Comparison of ENCODE assay signal across 9 mouse cellular contexts in the genomic region with DNA sequence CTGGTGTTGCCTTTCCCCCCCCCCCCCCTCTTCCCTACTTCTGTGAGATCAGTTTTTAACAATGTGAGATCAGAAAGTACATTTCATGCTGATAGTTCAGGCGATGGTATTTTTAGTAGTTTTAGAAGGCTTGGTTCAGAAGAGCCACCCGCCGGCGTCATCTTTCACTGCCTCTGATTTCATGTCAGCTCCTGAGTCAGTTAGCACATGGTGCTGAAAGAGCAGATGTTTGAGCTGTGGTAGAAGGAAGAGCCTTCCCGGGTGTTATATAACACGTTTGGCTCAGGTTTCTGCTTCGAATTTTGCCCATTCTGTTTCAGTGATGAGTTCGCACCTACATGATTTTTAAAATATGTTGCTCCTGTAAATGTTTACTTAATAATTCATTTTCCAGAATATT.
A peak's percentile ranks its signal among the peaks of the same experiment; 100 is the strongest.
DNase-seq lines count a peak whose midpoint lies in the region; TF ChIP-seq lines count a peak whose summit lies in the region.
"Had no signal": no experiment of that assay in that cellular context is flagged by ENCODE, and none has a peak within 500 bp of the region (broad histone marks: within the 10 kb centered on the region; RNA-seq: fewer than 3 reads in every experiment).

No protein-coding gene starts in this region.

- DNase-seq in gastrocnemius, adult 2 months, result peak; percentile 56
- DNase-seq in gastrocnemius, postnatal 36 days, result no peak
- peak; percentile 82 for DNase-seq in 416B (ENCODE audit: low read depth)
- peak; percentile 54 for DNase-seq in embryo, embryonic 10.5 days (ENCODE audit: low spot score)
- DNase-seq in layer of hippocampus, postnatal 14 days (ENCODE audit: low spot score in 2 of 2), result peak; percentile 18 to 73
- DNase-seq in telencephalon, adult 2 months (ENCODE audit: low read depth, low spot score), result peak; percentile 96
- DNase-seq in adrenal gland, adult 18-20 months (ENCODE audit: low spot score in 2 of 2), result no peak
- DNase-seq in adrenal gland, postnatal 4 days (ENCODE audit: low spot score in 2 of 2), result no peak

- intact Hi-C loops in gastrocnemius, adult 2 months (cut with DNase I), result no loop called here
- intact Hi-C loops in gastrocnemius, postnatal 36 days (cut with DNase I), result no loop called here

- no peak for TF ChIP-seq CTCF in gastrocnemius, adult 2 months (IDR thresholded peaks at IDR 0.05)

- H3K27ac ChIP-seq in gastrocnemius, adult 2 months, result peak overlapping the region; percentile 63
- H3K27ac ChIP-seq: midbrain, embryonic 12.5 days had no signal

- H3K4me3 ChIP-seq in gastrocnemius, adult 2 months, result no peak overlapping the region
- H3K4me3 ChIP-seq: midbrain, embryonic 12.5 days had no signal

Comparison
In these comparisons a context has a peak if more than half of its experiments do, and no peak if none do; other contexts are left out.
1. DNase-seq: peak in gastrocnemius, adult 2 months (single experiment), 416B (single experiment), embryo, embryonic 10.5 days (single experiment), layer of hippocampus, postnatal 14 days (2 of 2) and telencephalon, adult 2 months (single experiment); none in gastrocnemius, postnatal 36 days (0 of 2), adrenal gland, adult 18-20 months (0 of 2) and adrenal gland, postnatal 4 days (0 of 2).